Mouse (Mus musculus): ENCODE measurements around the gene Cyfip1. TPM values are rescaled to one million over a fixed set of nuclear protein-coding genes. Genes with fewer than 3 reads are reported as not detected.
A peak's percentile ranks its signal among the peaks of the same experiment; 100 is the strongest.
"Not testable (repeated sequence)": the region's sequence is repeated elsewhere in the genome, so short reads cannot be mapped to it uniquely, and the experiment has no call there.

The Cyfip1 gene
- polyA plus RNA-seq, 1 experiment from 2014 or later = 105 TPM

DNA sequence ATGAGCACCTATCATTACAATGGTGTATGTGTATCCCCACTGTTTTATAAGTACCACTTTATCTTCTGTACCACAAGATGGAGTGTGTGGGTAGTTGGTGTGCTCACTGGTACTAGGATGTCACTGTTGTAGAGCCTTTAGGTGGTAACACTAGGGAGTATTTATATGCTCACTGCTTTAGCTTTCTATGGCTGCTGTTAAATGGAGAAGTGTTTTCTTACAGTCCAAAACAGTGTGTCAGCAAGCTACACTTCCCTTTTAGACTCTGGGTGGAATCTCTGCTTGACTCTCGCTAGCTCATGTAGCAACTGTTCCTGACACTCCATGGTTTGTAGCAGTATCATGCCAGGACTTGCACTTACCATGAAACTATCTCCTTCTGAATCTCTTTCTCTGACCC, 68.0 kb downstream of the Cyfip1 start:
- H3K27me3 ChIP-seq (ENCODE audit: control insufficient read depth, insufficient read depth, low read length) = no peaks in the 10 kb centered on the region
- no peak overlapping the region for H3K4me3 ChIP-seq (replicated peaks; ENCODE audit: low read length)
- no peaks in the 10 kb centered on the region for H3K4me1 ChIP-seq (ENCODE audit: control insufficient read depth, insufficient read depth, low read length)
- no peak overlapping the region for H3K9ac ChIP-seq (ENCODE audit: low read length)
- H3K4me2 ChIP-seq (ENCODE audit: low read depth, low read length) = no peak overlapping the region
- H3K9me3 ChIP-seq (replicated peaks; ENCODE audit: control insufficient read depth, low read length) = no peaks in the 10 kb centered on the region
- peaks cover 43% of the 10 kb centered on the region for H3K36me3 ChIP-seq (ENCODE audit: control insufficient read depth, insufficient read depth, low read length)
- 94% methylated on average over 1 of the region's 1 CpGs for WGBS
- ATAC-seq (ENCODE audit: insufficient read depth, low FRiP score) = no peak
- H3K27ac ChIP-seq (ENCODE audit: low read length) = no peak overlapping the region

- Histone ChIP-seq H3K4me1 (ENCODE audit: control insufficient read depth, insufficient read depth, low read length) (no peaks in the 10 kb centered on the region), H3K36me3 (ENCODE audit: control insufficient read depth, insufficient read depth, low read length) (peaks cover 43% of the 10 kb centered on the region), H3K4me2 (ENCODE audit: low read depth, low read length) (no peak overlapping the region), H3K27me3 (ENCODE audit: control insufficient read depth, insufficient read depth, low read length) (no peaks in the 10 kb centered on the region), H3K27ac (ENCODE audit: low read length) (no peak overlapping the region), H3K9me3 (replicated peaks; ENCODE audit: control insufficient read depth, low read length) (no peaks in the 10 kb centered on the region), H3K4me3 (replicated peaks; ENCODE audit: low read length) (no peak overlapping the region), H3K9ac (ENCODE audit: low read length) (no peak overlapping the region)
- WGBS = 70% methylated on average over 2 of the region's 2 CpGs
- no peak for ATAC-seq (ENCODE audit: insufficient read depth, low FRiP score)
These were observed 68.8 kb downstream of the Cyfip1 start for GRCm38 (mm10) chr7:55910356-55910755.

DNA sequence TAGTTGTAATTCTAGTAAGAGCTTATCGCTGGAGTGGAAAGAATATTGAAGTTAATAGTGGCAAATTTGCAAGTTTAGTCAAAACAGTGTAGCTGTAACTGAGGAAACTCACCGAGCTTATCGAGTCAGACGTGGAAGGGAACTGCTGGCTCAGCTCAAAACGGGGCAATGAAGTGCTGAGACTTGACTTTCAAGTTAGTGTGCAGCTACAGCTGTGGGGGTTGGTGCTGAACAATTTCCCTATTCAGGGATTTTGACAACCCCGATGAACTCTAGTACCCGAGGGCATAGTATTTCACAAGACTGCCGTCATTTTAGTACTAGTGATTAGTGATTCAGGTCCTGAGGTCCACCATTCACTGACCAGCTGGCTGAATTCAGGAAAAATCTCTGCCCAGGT, 69.8 kb downstream of the Cyfip1 start:
- H3K4me1 ChIP-seq (ENCODE audit: control insufficient read depth, insufficient read depth, low read length) = no peaks in the 10 kb centered on the region
- no peak overlapping the region for H3K4me3 ChIP-seq (replicated peaks; ENCODE audit: low read length)
- H3K27ac ChIP-seq (ENCODE audit: low read length) = no peak overlapping the region
- no peaks in the 10 kb centered on the region for H3K27me3 ChIP-seq (ENCODE audit: control insufficient read depth, insufficient read depth, low read length)
- peaks cover 42% of the 10 kb centered on the region for H3K36me3 ChIP-seq (ENCODE audit: control insufficient read depth, insufficient read depth, low read length)
- no peak overlapping the region for H3K4me2 ChIP-seq (ENCODE audit: low read depth, low read length)
- H3K9me3 ChIP-seq (replicated peaks; ENCODE audit: control insufficient read depth, low read length) = no peaks in the 10 kb centered on the region
- WGBS = 84% methylated on average over 8 of the region's 8 CpGs
- peak; percentile 44; the same call in 1 of the 2 replicates for ATAC-seq (ENCODE audit: insufficient read depth, low FRiP score)
- H3K9ac ChIP-seq (ENCODE audit: low read length) = no peak overlapping the region

GRCm38 (mm10) chr7:55912118-55912517, 70.6 kb downstream of the Cyfip1 start:
- 95% methylated on average over 5 of the region's 5 CpGs for WGBS
- Histone ChIP-seq H3K4me3 (replicated peaks; ENCODE audit: low read length) (no peak overlapping the region), H3K4me2 (ENCODE audit: low read depth, low read length) (no peak overlapping the region), H3K9ac (ENCODE audit: low read length) (no peak overlapping the region), H3K9me3 (replicated peaks; ENCODE audit: control insufficient read depth, low read length) (no peaks in the 10 kb centered on the region), H3K27me3 (ENCODE audit: control insufficient read depth, insufficient read depth, low read length) (no peaks in the 10 kb centered on the region), H3K27ac (ENCODE audit: low read length) (no peak overlapping the region), H3K4me1 (ENCODE audit: control insufficient read depth, insufficient read depth, low read length) (no peaks in the 10 kb centered on the region), H3K36me3 (ENCODE audit: control insufficient read depth, insufficient read depth, low read length) (peaks cover 36% of the 10 kb centered on the region)
- no peak for ATAC-seq (ENCODE audit: insufficient read depth, low FRiP score)

DNA sequence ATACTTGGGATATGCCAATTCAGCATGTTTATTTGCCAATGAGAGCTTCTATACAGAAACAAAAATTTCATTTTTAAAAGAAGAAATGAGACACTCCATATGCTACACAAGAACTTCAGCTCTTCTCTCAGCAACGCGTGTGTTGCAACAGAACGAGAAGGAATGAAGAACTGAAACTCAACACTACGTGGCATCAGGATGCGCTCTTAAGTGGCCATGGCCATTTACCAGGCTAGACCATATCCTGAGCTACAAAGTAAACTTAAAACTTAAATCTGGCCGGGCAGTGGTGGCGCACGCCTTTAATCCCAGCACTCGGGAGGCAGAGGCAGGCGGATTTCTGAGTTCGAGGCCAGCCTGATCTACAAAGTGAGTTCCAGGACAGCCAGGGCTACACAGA, 76.8 kb downstream of the Cyfip1 start:
- not testable (repeated sequence) for H3K27ac ChIP-seq (ENCODE audit: low read length); ATAC-seq (ENCODE audit: insufficient read depth, low FRiP score); H3K4me2 ChIP-seq (ENCODE audit: low read depth, low read length); H3K4me3 ChIP-seq (replicated peaks; ENCODE audit: low read length); H3K27me3 ChIP-seq (ENCODE audit: control insufficient read depth, insufficient read depth, low read length); H3K4me1 ChIP-seq (ENCODE audit: control insufficient read depth, insufficient read depth, low read length); H3K9me3 ChIP-seq (replicated peaks; ENCODE audit: control insufficient read depth, low read length); H3K9ac ChIP-seq (ENCODE audit: low read length)
- peaks cover 29% of the 10 kb centered on the region for H3K36me3 ChIP-seq (ENCODE audit: control insufficient read depth, insufficient read depth, low read length)
- 96% methylated on average over 11 of the region's 11 CpGs for WGBS

- H3K27ac ChIP-seq (ENCODE audit: low read length) = no peak overlapping the region
- no peak overlapping the region for H3K4me2 ChIP-seq (ENCODE audit: low read depth, low read length)
- H3K9me3 ChIP-seq (replicated peaks; ENCODE audit: control insufficient read depth, low read length) = no peaks in the 10 kb centered on the region
- no peaks in the 10 kb centered on the region for H3K27me3 ChIP-seq (ENCODE audit: control insufficient read depth, insufficient read depth, low read length)
- H3K36me3 ChIP-seq (ENCODE audit: control insufficient read depth, insufficient read depth, low read length) = peaks cover 22% of the 10 kb centered on the region
- no peak for ATAC-seq (ENCODE audit: insufficient read depth, low FRiP score)
- H3K4me1 ChIP-seq (ENCODE audit: control insufficient read depth, insufficient read depth, low read length) = no peaks in the 10 kb centered on the region
- H3K9ac ChIP-seq (ENCODE audit: low read length) = no peak overlapping the region
- no peak overlapping the region for H3K4me3 ChIP-seq (replicated peaks; ENCODE audit: low read length)
- WGBS = 88% methylated on average over 4 of the region's 4 CpGs
These were observed 85.7 kb downstream of the Cyfip1 start for GRCm38 (mm10) chr7:55927262-55927661.

DNA sequence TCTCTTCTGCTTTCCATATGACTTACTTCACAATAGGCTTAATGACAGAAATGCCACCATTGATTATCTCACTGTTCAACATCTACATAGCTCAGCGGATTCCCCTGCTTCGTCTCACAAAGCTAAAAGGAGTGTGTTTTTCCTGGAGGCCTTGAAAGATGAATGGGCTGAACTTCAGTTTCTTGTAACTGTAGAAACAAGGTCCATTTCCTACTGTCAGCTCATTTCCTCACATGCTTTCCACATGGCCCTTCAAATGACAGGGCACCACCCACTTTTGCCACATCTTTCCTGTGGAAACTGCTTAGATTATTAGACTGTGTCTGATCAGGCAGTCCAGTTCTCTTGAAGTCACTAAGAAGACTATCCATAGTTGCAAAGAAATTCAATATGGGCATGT, 87.1 kb downstream of the Cyfip1 start:
- ATAC-seq (ENCODE audit: insufficient read depth, low FRiP score) = no peak

GRCm38 (mm10) chr7:55935025-55935424, 93.5 kb downstream of the Cyfip1 start:
- peaks cover 4% of the 10 kb centered on the region; the same call in 1 of the 2 replicates for H3K36me3 ChIP-seq (ENCODE audit: control insufficient read depth, insufficient read depth, low read length)
- no peaks in the 10 kb centered on the region for H3K9me3 ChIP-seq (replicated peaks; ENCODE audit: control insufficient read depth, low read length)
- ATAC-seq (ENCODE audit: insufficient read depth, low FRiP score) = no peak
- no peak overlapping the region for H3K27ac ChIP-seq (ENCODE audit: low read length)
- no peak overlapping the region for H3K4me3 ChIP-seq (replicated peaks; ENCODE audit: low read length)
- WGBS = 100% methylated on average over 2 of the region's 2 CpGs
- H3K9ac ChIP-seq (ENCODE audit: low read length) = no peak overlapping the region
- no peak overlapping the region for H3K4me2 ChIP-seq (ENCODE audit: low read depth, low read length)
- no peaks in the 10 kb centered on the region for H3K27me3 ChIP-seq (ENCODE audit: control insufficient read depth, insufficient read depth, low read length)
- no peaks in the 10 kb centered on the region for H3K4me1 ChIP-seq (ENCODE audit: control insufficient read depth, insufficient read depth, low read length)

More for the DNA sequence above, 87.1 kb downstream of the Cyfip1 start:
- H3K4me2 ChIP-seq (ENCODE audit: low read depth, low read length) = no peak overlapping the region
- H3K27ac ChIP-seq (ENCODE audit: low read length) = no peak overlapping the region
- no peaks in the 10 kb centered on the region for H3K9me3 ChIP-seq (replicated peaks; ENCODE audit: control insufficient read depth, low read length)
- H3K36me3 ChIP-seq (ENCODE audit: control insufficient read depth, insufficient read depth, low read length) = peaks cover 15% of the 10 kb centered on the region; the same call in 1 of the 2 replicates
- H3K27me3 ChIP-seq (ENCODE audit: control insufficient read depth, insufficient read depth, low read length) = no peaks in the 10 kb centered on the region
- H3K4me3 ChIP-seq (replicated peaks; ENCODE audit: low read length) = no peak overlapping the region
- WGBS = 68% methylated on average over 2 of the region's 2 CpGs
- H3K4me1 ChIP-seq (ENCODE audit: control insufficient read depth, insufficient read depth, low read length) = no peaks in the 10 kb centered on the region
- H3K9ac ChIP-seq (ENCODE audit: low read length) = no peak overlapping the region

GRCm38 (mm10) chr7:55938341-55938740, 96.8 kb downstream of the Cyfip1 start:
- no peaks in the 10 kb centered on the region for H3K9me3 ChIP-seq (replicated peaks; ENCODE audit: control insufficient read depth, low read length)
- 86% methylated on average over 4 of the region's 4 CpGs for WGBS

GRCm38 (mm10) chr7:55956054-55956453, 114.5 kb downstream of the Cyfip1 start:
- peaks cover 5% of the 10 kb centered on the region for H3K4me1 ChIP-seq (ENCODE audit: control insufficient read depth, insufficient read depth, low read length)
- 95% methylated on average over 2 of the region's 2 CpGs for WGBS
- H3K27me3 ChIP-seq (ENCODE audit: control insufficient read depth, insufficient read depth, low read length) = no peaks in the 10 kb centered on the region
- no peak overlapping the region for H3K9ac ChIP-seq (ENCODE audit: low read length)
- H3K27ac ChIP-seq (ENCODE audit: low read length) = no peak overlapping the region
- no peak overlapping the region for H3K4me2 ChIP-seq (ENCODE audit: low read depth, low read length)
- no peak for ATAC-seq (ENCODE audit: insufficient read depth, low FRiP score)
- H3K4me3 ChIP-seq (replicated peaks; ENCODE audit: low read length) = no peak overlapping the region
- peaks cover 7% of the 10 kb centered on the region for H3K36me3 ChIP-seq (ENCODE audit: control insufficient read depth, insufficient read depth, low read length)
- H3K9me3 ChIP-seq (replicated peaks; ENCODE audit: control insufficient read depth, low read length) = peaks cover 8% of the 10 kb centered on the region

More at GRCm38 (mm10) chr7:55938341-55938740, 96.8 kb downstream of the Cyfip1 start:
- Histone ChIP-seq H3K36me3 (ENCODE audit: control insufficient read depth, insufficient read depth, low read length) (peaks cover 4% of the 10 kb centered on the region; the same call in 1 of the 2 replicates), H3K9ac (ENCODE audit: low read length) (no peak overlapping the region), H3K4me2 (ENCODE audit: low read depth, low read length) (no peak overlapping the region), H3K4me3 (replicated peaks; ENCODE audit: low read length) (no peak overlapping the region), H3K27ac (ENCODE audit: low read length) (no peak overlapping the region), H3K4me1 (ENCODE audit: control insufficient read depth, insufficient read depth, low read length) (no peaks in the 10 kb centered on the region), H3K27me3 (ENCODE audit: control insufficient read depth, insufficient read depth, low read length) (no peaks in the 10 kb centered on the region)
- no peak for ATAC-seq (ENCODE audit: insufficient read depth, low FRiP score)
